Mouse (Mus musculus) kidney, adult 2 months (tissue): ENCODE data around the gene Lrrc7. TPM values are rescaled to one million over a fixed set of nuclear protein-coding genes. Genes with fewer than 3 reads are reported as not detected.
A peak's percentile ranks its signal among the peaks of the same experiment; 100 is the strongest.

ENCODE experiments used
- DNase-seq: peaks from one replicate; pipeline ENCODE4 v3.0.0; 2021
- H3K27ac ChIP-seq: fragments of 200-500 bp; 2 replicates; pipeline ENCODE4 v1.5.1; 2012; ENCODE audit warnings: low read depth, low read length, control low read depth, inconsistent platforms; ENCODE audit not compliant: insufficient read depth
- H3K27me3 ChIP-seq: fragments of 200-500 bp; replicated peaks from 2 replicates; pipeline ENCODE4 v1.6.1; 2012; ENCODE audit warnings: mild to moderate bottlenecking, moderate library complexity, low read length, inconsistent platforms; ENCODE audit not compliant: control insufficient read depth, insufficient read depth
- H3K36me3 ChIP-seq: fragments of 200-500 bp; 2 replicates; pipeline ENCODE4 v1.6.1; 2012; ENCODE audit warnings: mild to moderate bottlenecking, moderate library complexity, low read length, inconsistent platforms; ENCODE audit not compliant: control insufficient read depth, insufficient read depth
- H3K4me1 ChIP-seq: fragments of 200-500 bp; 2 replicates; pipeline ENCODE4 v1.6.1; 2011; ENCODE audit warnings: low read length; ENCODE audit not compliant: control insufficient read depth, insufficient read depth
- H3K4me3 ChIP-seq: fragments of 200-500 bp; 2 replicates; pipeline ENCODE4 v1.5.1; 2011; ENCODE audit warnings: mild to moderate bottlenecking, low read depth, low read length, control low read depth; ENCODE audit not compliant: insufficient read depth
- CTCF ChIP-seq: fragments of 200-500 bp; conservative IDR thresholded peaks from 2 replicates; pipeline ENCODE4 v1.5.1; 2011; ENCODE audit warnings: low read depth, mild to moderate bottlenecking, control low read depth, low read length, moderate library complexity, mixed read lengths; ENCODE audit not compliant: insufficient read depth, insufficient read length
- POLR2A ChIP-seq: fragments of 200-500 bp; IDR thresholded peaks from one replicate; pipeline ENCODE4 v1.6.1; 2011; ENCODE audit warnings: low read depth, low read length, control low read depth
- WGBS: fragments of 180-500 bp; shearing (Covaris S2); methylation state at CpG from one replicate; pipeline ENCODE4 v1.1.7; 2018; 5-methylcytosine and 5-hydroxymethylcytosine counted together
- polyA plus RNA-seq: library from polyadenylated mRNA; depleted of rRNA; stranded (reverse); fragments of >200 nt; gene quantifications from 2 replicates; pipeline ENCODE4 v1.2.3, GENCODE M21; 2012

The Lrrc7 gene
- polyA plus RNA-seq, 1 experiment = not detected

GRCm38 (mm10) chr3:158210657-158211056 is 351.4 kb downstream of the Lrrc7 start:
- no peak for DNase-seq
- Histone ChIP-seq H3K4me3 (no peak overlapping the region), H3K27me3 (no peaks in the 10 kb centered on the region), H3K27ac (no peak overlapping the region), H3K36me3 (no peaks in the 10 kb centered on the region), H3K4me1 (no peaks in the 10 kb centered on the region)
- TF ChIP-seq CTCF (no peak), POLR2A (no peak)
- WGBS = 65% methylated on average over 2 of the region's 2 CpGs

- DNase-seq = peak; percentile 23
- H3K27me3 ChIP-seq = no peaks in the 10 kb centered on the region
These were observed 352.0 kb downstream of the Lrrc7 start for GRCm38 (mm10) chr3:158210026-158210425.

GRCm38 (mm10) chr3:158207840-158208239 is 354.2 kb downstream of the Lrrc7 start:
- TF ChIP-seq POLR2A (no peak), CTCF (no peak)

More at GRCm38 (mm10) chr3:158210026-158210425, 352.0 kb downstream of the Lrrc7 start:
- TF ChIP-seq CTCF = no peak
- TF ChIP-seq POLR2A = no peak
- Histone ChIP-seq H3K27ac (no peak overlapping the region), H3K4me3 (no peak overlapping the region), H3K4me1 (no peaks in the 10 kb centered on the region), H3K36me3 (no peaks in the 10 kb centered on the region)
- WGBS = 8% methylated on average over 2 of the region's 2 CpGs

GRCm38 (mm10) chr3:158202776-158203175 is 359.2 kb downstream of the Lrrc7 start:
- no peak for TF ChIP-seq CTCF
- no peak for TF ChIP-seq POLR2A
- no peaks in the 10 kb centered on the region for H3K4me1 ChIP-seq
- H3K27me3 ChIP-seq = no peaks in the 10 kb centered on the region; the same call in 1 of the 2 replicates
- no peak overlapping the region for H3K27ac ChIP-seq
- no peak for DNase-seq
- WGBS = 92% methylated on average over 3 of the region's 3 CpGs
- no peak overlapping the region for H3K4me3 ChIP-seq
- no peaks in the 10 kb centered on the region for H3K36me3 ChIP-seq

More at GRCm38 (mm10) chr3:158207840-158208239, 354.2 kb downstream of the Lrrc7 start:
- peak; percentile 29 for DNase-seq
- H3K4me1 ChIP-seq = no peaks in the 10 kb centered on the region
- no peaks in the 10 kb centered on the region for H3K27me3 ChIP-seq
- H3K36me3 ChIP-seq = no peaks in the 10 kb centered on the region
- no peak overlapping the region for H3K4me3 ChIP-seq
- WGBS = 40% methylated on average over 2 of the region's 2 CpGs
- H3K27ac ChIP-seq = peak overlapping the region; percentile 38; the same call in 1 of the 2 replicates

- H3K27ac ChIP-seq = no peak overlapping the region
- no peak for TF ChIP-seq POLR2A
- no peak for TF ChIP-seq CTCF
These were observed 366.6 kb downstream of the Lrrc7 start for GRCm38 (mm10) chr3:158195426-158195825.

GRCm38 (mm10) chr3:158193229-158193628 is 368.8 kb downstream of the Lrrc7 start:
- Histone ChIP-seq H3K4me3 (no peak overlapping the region), H3K27me3 (no peaks in the 10 kb centered on the region)
- no peak for DNase-seq

More at GRCm38 (mm10) chr3:158195426-158195825, 366.6 kb downstream of the Lrrc7 start:
- Histone ChIP-seq H3K4me3 (no peak overlapping the region), H3K36me3 (no peaks in the 10 kb centered on the region), H3K27me3 (no peaks in the 10 kb centered on the region), H3K4me1 (no peaks in the 10 kb centered on the region)
- DNase-seq = no peak

GRCm38 (mm10) chr3:158174880-158175735 is 386.9 kb downstream of the Lrrc7 start:
- WGBS = 75% methylated on average over 10 of the region's 10 CpGs
- H3K36me3 ChIP-seq = no peaks in the 10 kb centered on the region
- TF ChIP-seq POLR2A = no peak
- TF ChIP-seq CTCF = no peak

More at GRCm38 (mm10) chr3:158193229-158193628, 368.8 kb downstream of the Lrrc7 start:
- WGBS = 65% methylated on average over 1 of the region's 1 CpGs
- TF ChIP-seq CTCF (no peak), POLR2A (no peak)
- Histone ChIP-seq H3K36me3 (no peaks in the 10 kb centered on the region), H3K4me1 (no peaks in the 10 kb centered on the region), H3K27ac (no peak overlapping the region)

More at GRCm38 (mm10) chr3:158174880-158175735, 386.9 kb downstream of the Lrrc7 start:
- no peak for DNase-seq
- Histone ChIP-seq H3K27ac (no peak overlapping the region), H3K4me3 (no peak overlapping the region), H3K4me1 (no peaks in the 10 kb centered on the region), H3K27me3 (no peaks in the 10 kb centered on the region)
